Mouse (Mus musculus): ENCODE measurements around the gene Sar1b. TPM values are rescaled to one million over a fixed set of nuclear protein-coding genes. Genes with fewer than 3 reads are reported as not detected.
"Not testable (repeated sequence)": the region's sequence is repeated elsewhere in the genome, so short reads cannot be mapped to it uniquely, and the experiment has no call there.

Sar1b gene
- polyA plus RNA-seq, 1 experiment: 181 TPM

DNA sequence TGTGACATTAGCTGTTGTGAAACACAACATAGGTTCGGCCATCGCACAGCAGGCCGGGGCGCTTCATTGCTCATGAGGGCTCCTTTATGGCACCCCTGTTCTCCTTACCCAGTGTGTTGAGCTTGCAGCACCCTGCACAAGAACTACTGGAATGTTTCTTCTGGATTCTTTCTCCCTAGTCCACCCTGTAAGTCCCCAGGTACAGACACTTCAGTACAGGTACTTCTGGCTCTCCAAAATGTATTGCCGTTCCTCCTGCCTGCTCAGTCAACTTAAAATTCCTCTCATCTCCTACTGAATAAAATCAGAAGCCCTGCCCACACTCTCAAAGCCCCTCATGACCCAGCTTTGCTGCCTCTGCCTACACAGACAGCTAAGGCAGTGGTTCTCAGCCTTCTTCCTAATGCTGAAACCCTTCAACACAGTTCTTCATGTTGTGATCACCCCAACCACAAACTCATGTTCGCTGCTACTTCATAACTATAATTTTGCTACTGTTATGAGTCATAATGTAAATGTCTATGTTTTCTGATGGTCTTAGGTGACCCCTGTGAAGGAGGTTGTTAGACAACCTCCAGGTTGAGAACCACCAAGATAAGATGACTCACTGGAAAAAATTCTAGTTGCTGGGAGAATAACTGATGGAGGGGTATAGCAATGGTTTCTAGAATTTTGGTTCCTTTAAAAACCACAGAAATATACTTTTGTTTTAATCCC lies 3.4 kb upstream of the Sar1b start:
- H3K27ac ChIP-seq (replicated peaks; ENCODE audit: low read depth, low read length): peak overlapping the region; percentile 90
- peaks cover 10% of the 10 kb centered on the region; the same call in 1 of the 2 replicates for H3K4me1 ChIP-seq (ENCODE audit: control insufficient read depth, insufficient read depth, insufficient read length, low read length)
- H3K4me3 ChIP-seq (ENCODE audit: insufficient read depth, low read depth, low read length): no peak overlapping the region

DNA sequence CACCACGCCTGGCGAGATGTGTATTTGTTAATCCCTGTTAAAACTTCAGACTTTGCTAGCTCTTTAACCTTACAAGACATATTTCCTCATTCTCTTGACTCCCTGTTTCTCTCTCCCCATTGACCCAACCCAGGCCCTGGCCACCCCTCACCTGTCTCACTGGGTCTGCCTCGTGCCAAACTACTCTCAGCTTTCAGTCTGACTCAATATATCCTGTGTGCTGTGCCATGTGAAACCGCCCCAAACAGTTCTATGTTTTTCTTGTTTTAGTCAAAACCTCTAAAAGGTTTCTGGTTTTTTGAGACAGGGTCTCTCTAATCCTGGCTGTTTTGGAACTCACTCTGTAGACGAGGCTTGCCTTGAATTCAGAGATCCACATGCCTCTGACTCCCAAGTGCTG lies 2.2 kb upstream of the Sar1b start:
- H3K4me1 ChIP-seq (ENCODE audit: control insufficient read depth, insufficient read depth, insufficient read length, low read length): peaks cover 10% of the 10 kb centered on the region; the same call in 1 of the 2 replicates
- no peak overlapping the region for H3K27ac ChIP-seq (replicated peaks; ENCODE audit: low read depth, low read length)
- H3K4me3 ChIP-seq (ENCODE audit: insufficient read depth, low read depth, low read length): no peak overlapping the region

DNA sequence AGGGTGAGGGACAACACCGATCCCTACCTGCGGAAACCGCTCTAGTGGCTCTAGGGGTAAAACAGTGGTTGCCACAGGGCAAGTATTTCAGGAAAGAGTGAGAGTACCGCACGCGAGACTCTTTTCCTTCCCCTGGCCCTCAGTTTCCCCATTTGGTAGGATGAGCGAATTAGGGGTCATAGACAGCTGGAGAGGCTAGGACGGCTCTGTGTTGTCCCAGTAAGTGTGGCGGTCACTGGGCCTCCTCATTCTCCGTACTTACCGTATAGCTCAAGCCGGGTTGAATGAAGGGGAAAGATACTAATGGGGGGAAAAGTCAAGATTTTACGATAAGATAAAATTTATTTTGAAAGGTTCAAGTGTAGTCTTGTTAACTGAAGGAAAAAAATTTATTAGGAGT lies 468 bp downstream of the Sar1b start:
- peak overlapping the region; percentile 89 for H3K4me3 ChIP-seq (ENCODE audit: insufficient read depth, low read depth, low read length)
- peak overlapping the region; percentile 67 for H3K27ac ChIP-seq (replicated peaks; ENCODE audit: low read depth, low read length)
- H3K4me1 ChIP-seq (ENCODE audit: control insufficient read depth, insufficient read depth, insufficient read length, low read length): peaks cover 15% of the 10 kb centered on the region; the same call in 1 of the 2 replicates

DNA sequence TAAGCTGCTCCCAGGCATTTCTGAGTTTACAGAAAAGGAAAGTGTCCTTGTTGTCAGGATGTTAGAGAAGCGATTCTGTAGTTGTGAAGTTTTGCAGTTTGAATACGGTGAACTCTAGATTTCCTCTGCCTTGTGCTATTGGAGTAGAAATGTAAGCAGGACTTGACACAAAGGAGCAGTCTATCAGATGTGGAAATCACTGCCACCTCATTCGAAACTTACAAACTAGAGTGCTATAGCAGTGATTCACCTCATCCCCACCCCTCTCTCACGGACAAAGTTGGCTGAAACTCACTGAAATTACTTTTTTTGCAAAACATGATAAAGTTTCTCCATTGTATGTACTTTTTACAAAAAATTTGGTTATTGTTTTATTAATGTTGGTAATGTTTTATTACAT lies 1.3 kb downstream of the Sar1b start:
- peaks cover 17% of the 10 kb centered on the region for H3K4me1 ChIP-seq (ENCODE audit: control insufficient read depth, insufficient read depth, insufficient read length, low read length)
- H3K4me3 ChIP-seq (ENCODE audit: insufficient read depth, low read depth, low read length): peak overlapping the region; percentile 89
- no peak overlapping the region for H3K27ac ChIP-seq (replicated peaks; ENCODE audit: low read depth, low read length)

DNA sequence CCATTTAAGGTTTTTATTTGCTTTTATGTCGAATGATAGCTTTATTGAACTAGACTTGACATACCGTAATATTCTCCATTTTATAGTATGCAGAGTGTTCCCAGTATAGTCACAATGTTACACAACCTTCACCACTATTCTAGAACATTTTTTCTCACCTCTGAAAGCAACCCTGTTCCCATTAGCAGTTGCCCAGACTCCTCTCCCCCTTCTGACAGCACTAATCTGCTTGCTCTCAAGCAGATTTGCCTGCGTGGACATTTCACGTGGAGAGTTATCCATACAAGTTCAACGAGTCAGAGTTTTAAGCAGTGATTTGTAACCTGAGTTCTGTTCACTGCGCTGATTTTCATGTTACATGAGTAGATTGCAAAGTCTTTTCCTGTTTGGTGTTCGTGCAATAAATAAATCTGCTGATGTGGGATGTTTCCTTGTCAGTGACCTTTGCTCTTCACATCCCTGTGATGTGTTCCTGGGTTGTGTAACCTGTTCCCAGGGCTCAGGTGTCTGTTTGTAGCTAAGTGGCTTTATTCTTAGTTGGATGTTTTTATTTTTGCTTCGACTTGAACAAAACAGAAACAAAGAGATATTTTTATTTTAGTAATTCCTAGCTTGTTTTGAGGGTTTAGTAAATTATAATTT lies 4.2 kb downstream of the Sar1b start:
- Histone ChIP-seq H3K4me1 (ENCODE audit: control insufficient read depth, insufficient read depth, insufficient read length, low read length) (peaks cover 17% of the 10 kb centered on the region), H3K4me3 (ENCODE audit: insufficient read depth, low read depth, low read length) (no peak overlapping the region), H3K27ac (replicated peaks; ENCODE audit: low read depth, low read length) (no peak overlapping the region)

DNA sequence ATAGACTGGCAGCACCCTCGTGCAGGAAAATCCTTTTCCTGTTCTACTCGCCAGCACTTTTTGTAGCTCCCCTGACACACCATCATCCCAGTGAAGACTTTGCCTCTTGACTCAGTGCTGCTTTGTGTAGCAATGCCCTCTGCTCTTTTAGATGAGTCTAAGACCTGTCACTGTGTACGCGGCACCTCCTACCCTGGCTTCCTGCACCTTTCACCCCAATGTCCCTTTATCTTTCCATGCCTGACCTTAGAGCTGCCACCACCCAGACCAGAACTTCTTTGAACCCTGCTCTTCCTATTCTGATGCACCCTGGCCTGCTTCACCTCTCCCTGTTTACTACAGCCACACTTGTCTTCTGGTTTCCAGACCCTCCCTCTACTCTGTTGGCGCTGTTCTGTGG lies 4.8 kb downstream of the Sar1b start:
- H3K4me1 ChIP-seq (ENCODE audit: control insufficient read depth, insufficient read depth, insufficient read length, low read length): peaks cover 17% of the 10 kb centered on the region
- 0 out of 2 replicates have a peak overlapping the region, but pooled peaks have one; percentile 2 for H3K27ac ChIP-seq (replicated peaks; ENCODE audit: low read depth, low read length)
- no peak overlapping the region for H3K4me3 ChIP-seq (ENCODE audit: insufficient read depth, low read depth, low read length)

DNA sequence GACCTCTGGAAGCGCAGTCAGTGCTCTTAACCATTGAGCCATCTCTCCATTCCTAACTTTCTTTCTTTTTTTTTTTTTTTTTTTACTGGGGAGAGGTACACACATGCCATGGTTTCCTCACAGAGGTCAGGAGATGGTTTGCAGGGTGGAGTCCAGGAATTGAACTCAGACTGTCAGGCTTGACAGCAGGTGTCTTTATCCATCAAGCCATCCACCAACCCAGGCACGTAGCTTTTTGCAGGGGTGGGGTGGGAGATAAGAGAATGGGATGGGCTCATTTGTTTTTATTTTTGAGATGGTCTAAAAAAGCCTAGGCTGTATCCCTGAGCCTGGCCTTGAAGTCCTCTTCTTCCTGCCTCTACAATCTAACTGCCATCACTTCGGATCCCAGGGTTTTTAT lies 12.0 kb downstream of the Sar1b start:
- H3K4me1 ChIP-seq (ENCODE audit: control insufficient read depth, insufficient read depth, insufficient read length, low read length): no peaks in the 10 kb centered on the region
- H3K27ac ChIP-seq (replicated peaks; ENCODE audit: low read depth, low read length): no peak overlapping the region
- H3K4me3 ChIP-seq (ENCODE audit: insufficient read depth, low read depth, low read length): no peak overlapping the region

DNA sequence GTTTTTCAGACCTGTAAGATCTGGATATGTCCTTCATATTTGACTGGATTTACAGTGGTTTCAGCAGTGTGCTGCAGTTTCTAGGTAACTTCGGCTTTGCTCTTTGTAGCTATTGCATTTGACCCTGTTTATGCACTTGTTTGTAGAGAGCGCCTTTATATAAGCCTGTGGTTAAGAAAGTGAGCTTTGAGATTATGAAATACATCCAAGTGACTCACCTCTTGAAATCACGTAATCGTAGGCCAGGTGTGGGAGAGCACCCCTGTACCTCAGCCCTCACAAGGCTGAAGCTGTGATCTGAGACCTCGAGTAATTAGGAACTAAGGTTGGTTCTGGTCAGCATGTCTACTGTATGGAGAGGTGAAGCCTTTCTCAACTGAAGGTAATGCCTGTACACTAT lies 14.0 kb downstream of the Sar1b start:
- no peaks in the 10 kb centered on the region for H3K4me1 ChIP-seq (ENCODE audit: control insufficient read depth, insufficient read depth, insufficient read length, low read length)
- no peak overlapping the region for H3K4me3 ChIP-seq (ENCODE audit: insufficient read depth, low read depth, low read length)
- no peak overlapping the region for H3K27ac ChIP-seq (replicated peaks; ENCODE audit: low read depth, low read length)

DNA sequence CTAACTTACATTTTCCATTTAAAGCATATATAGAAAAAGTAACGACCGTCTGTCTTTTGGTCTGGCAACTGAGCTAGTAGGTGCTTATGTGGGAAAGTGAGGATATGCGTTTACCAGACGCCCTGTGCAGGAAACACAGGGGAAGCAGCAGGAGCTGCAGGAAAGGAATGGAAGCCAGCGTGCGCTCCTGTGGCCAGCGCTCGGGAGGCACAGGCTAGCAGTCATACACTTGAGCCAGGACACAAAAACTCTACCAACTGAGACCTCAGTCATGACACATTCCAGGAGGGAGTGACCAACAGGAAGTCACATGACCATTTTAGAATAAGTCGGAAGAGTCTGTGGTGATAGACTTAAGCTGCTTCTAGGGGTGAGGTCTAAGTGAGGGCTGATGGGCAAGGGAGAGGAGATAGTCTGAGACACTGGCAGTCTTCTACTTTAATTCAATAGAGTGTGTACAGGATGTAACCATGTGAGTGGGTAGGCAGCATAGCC lies 17.3 kb downstream of the Sar1b start:
- Histone ChIP-seq H3K4me1 (ENCODE audit: control insufficient read depth, insufficient read depth, insufficient read length, low read length) (no peaks in the 10 kb centered on the region), H3K4me3 (ENCODE audit: insufficient read depth, low read depth, low read length) (no peak overlapping the region), H3K27ac (replicated peaks; ENCODE audit: low read depth, low read length) (peak overlapping the region; percentile 47)

DNA sequence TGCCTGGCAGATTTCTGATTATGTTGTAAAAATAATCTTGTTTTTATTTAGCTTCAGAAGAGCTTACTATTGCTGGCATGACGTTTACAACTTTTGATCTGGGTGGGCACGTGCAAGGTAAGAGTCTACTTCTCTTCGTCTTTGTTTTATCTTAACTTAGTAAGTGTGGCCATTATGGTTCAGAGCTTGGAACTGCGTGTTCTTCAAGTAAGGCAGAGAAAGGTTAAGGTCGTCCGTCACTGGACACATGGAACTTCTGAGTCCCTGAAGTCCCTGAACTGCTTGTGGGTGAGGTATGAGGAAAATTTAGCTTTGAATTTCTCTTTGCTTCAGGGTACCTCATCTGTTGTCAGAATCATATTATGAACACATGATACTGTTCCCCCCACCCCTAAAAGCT lies 19.2 kb downstream of the Sar1b start:
- H3K27ac ChIP-seq (replicated peaks; ENCODE audit: low read depth, low read length): no peak overlapping the region
- H3K4me1 ChIP-seq (ENCODE audit: control insufficient read depth, insufficient read depth, insufficient read length, low read length): no peaks in the 10 kb centered on the region
- H3K4me3 ChIP-seq (ENCODE audit: insufficient read depth, low read depth, low read length): no peak overlapping the region

DNA sequence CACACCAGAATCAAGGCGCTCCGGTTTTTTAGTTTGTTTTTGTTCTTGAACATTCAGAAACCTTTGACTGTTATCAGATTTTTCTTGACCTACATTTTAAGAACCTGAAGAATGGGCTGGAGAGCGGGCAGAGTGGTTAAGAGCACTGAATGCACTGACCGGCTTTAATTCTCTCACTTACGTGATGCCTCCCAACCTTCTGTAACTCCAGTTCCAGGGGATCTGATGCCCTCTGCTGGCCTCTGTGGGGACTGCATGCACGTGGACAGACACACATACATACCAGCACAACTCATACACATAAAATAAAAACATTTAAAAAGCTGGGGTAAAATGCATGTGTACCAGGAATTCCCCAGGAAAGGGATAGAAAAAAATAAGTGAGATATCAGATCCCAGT lies 22.4 kb downstream of the Sar1b start:
- Histone ChIP-seq H3K27ac (replicated peaks; ENCODE audit: low read depth, low read length) (no peak overlapping the region), H3K4me3 (ENCODE audit: insufficient read depth, low read depth, low read length) (no peak overlapping the region), H3K4me1 (ENCODE audit: control insufficient read depth, insufficient read depth, insufficient read length, low read length) (no peaks in the 10 kb centered on the region)

DNA sequence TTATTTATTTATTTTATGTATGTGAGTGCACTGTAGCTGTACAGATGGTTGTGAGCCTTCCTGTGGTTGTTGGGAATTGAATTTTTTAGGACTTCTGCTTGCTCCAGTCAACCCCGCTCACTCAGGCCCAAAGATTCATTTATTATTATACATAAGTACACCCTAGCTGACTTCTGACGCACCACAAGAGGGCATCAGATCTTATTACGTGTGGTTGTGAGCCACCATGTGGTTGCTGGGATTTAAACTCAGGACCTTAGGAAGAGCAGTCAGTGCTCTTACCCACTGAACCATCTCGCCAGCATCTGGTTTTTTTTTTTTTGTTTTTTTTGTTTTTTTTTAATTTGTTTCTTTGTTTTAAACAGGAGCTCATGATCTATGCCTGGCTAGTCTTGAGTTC lies 26.2 kb downstream of the Sar1b start:
- H3K27ac ChIP-seq (replicated peaks; ENCODE audit: low read depth, low read length); H3K4me3 ChIP-seq (ENCODE audit: insufficient read depth, low read depth, low read length); H3K4me1 ChIP-seq (ENCODE audit: control insufficient read depth, insufficient read depth, insufficient read length, low read length): not testable (repeated sequence)

DNA sequence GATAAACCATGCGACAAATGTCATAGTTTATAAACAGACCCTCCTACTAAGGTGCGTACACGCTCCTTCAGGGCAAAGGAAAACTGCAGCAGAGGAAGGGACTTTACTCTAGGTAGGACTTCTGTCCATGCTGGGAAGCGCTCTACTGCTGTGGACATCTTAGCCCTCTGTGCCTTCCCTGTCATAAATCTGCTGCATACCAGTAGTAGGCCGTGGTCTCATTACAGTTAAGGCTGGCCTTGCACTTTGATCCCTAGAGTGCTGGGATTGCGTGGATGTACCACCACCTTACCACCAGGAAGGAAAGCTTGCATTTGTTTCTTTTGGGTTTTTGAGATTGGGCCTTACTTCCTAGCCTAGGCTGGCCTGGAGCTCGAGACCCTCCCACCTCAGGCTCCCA lies 27.2 kb downstream of the Sar1b start:
- H3K4me1 ChIP-seq (ENCODE audit: control insufficient read depth, insufficient read depth, insufficient read length, low read length): no peaks in the 10 kb centered on the region

DNA sequence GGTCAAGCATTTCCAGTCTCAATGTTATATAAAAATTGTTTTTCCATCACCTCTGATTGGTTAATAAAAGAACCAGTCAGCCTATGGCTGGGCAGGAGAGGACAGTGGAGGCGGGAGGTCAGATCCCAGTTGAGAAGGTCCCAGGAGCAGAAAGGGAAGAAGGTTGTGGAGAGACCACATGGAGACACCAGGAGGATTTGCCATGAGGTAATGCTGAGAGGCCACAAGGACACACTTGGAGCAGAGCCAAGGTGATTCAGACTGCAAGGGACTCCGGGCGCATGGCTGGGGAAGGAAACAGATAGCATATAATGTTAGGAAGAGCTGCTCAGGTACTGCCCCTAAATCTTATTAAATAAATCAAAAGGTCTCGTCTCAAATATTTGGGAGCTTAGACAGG lies 32.8 kb downstream of the Sar1b start:
- Histone ChIP-seq H3K4me1 (ENCODE audit: control insufficient read depth, insufficient read depth, insufficient read length, low read length) (no peaks in the 10 kb centered on the region), H3K4me3 (ENCODE audit: insufficient read depth, low read depth, low read length) (no peak overlapping the region), H3K27ac (replicated peaks; ENCODE audit: low read depth, low read length) (no peak overlapping the region)

More for the DNA sequence above, 27.2 kb downstream of the Sar1b start:
- Histone ChIP-seq H3K4me3 (ENCODE audit: insufficient read depth, low read depth, low read length) (no peak overlapping the region), H3K27ac (replicated peaks; ENCODE audit: low read depth, low read length) (no peak overlapping the region)

DNA sequence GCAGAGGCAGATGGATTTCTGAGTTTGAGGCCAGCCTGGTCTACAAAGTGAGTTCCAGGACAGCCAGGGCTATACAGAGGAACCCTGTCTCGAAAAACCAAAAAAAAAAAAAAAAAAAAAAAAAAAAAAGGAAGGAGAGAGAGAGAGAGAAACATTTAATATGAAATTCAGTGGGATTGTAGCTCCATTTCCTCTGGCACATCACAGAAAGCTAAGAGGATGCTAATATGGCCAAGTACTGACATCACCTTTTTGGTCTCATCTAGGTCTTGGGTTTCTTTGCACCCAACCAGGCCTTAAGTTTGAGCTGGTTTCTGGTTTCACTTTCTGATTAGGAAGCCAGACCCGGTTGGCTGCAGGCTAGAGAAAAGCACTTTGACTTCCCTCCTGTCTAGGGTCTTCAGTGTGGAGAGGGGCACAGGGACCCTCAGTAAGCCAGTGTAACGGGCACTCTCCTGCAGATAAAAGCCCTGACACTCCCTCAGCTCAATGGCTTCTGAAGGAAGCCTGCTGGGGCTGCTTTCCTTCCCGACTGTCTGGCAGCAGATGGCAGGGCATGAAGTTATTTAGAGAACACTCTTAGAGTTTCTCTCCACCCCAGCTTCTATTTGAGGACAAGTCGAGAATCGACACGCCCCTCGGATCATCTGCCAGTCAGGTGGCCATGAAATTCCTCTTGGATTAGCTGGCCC lies 37.3 kb downstream of the Sar1b start:
- H3K27ac ChIP-seq (replicated peaks; ENCODE audit: low read depth, low read length): no peak overlapping the region

More for the DNA sequence above, 37.3 kb downstream of the Sar1b start:
- Histone ChIP-seq H3K4me1 (ENCODE audit: control insufficient read depth, insufficient read depth, insufficient read length, low read length) (no peaks in the 10 kb centered on the region), H3K4me3 (ENCODE audit: insufficient read depth, low read depth, low read length) (no peak overlapping the region)

Measured in brown adipose tissue, adult 24 weeks (tissue).